Mouse (Mus musculus): ENCODE measurements at regions not wholly inside any gene's neighbourhood (a gene's known extent, or its start where the extent isn't known, plus 50 kb on each side); places are given as distances from the start of the nearest gene placed in this dataset.

- Histone ChIP-seq H3K27me3 (replicated peaks) (peaks cover 26% of the 10 kb centered on the region), H3K9me3 (replicated peaks; ENCODE audit: low read length) (no peaks in the 10 kb centered on the region), H3K4me2 (ENCODE audit: insufficient read depth, low read depth, poor library complexity, severe bottlenecking) (no peak overlapping the region), H3K27ac (ENCODE audit: insufficient read depth, low read depth) (no peak overlapping the region), H3K4me3 (replicated peaks in 1 of 3; ENCODE audit: low read depth in 2 of 3, low read length in 2 of 3, poor library complexity in 1 of 3) (no peak overlapping the region), H3K9ac (ENCODE audit: insufficient read depth, low read depth) (no peak overlapping the region), H3K4me1 (ENCODE audit: control insufficient read depth in 1 of 2, insufficient read depth in 2 of 2) (no peaks in the 10 kb centered on the region), H3K79me2 (replicated peaks; ENCODE audit: control insufficient read depth, extremely low read depth, insufficient read depth, poor library complexity, severe bottlenecking) (no peaks in the 10 kb centered on the region), H3K36me3 (replicated peaks in 1 of 2; ENCODE audit: control insufficient read depth in 1 of 2, insufficient read depth in 1 of 2, low read length in 1 of 2) (no peaks in the 10 kb centered on the region)
- in situ Hi-C loops (cut with MboI; ENCODE audit: low pct_ligation_motif_present, low pct_unique_long_range_greater_than_20kb, low sequenced_read_pairs) (no loop called here), dilution Hi-C loops (cut with MboI; ENCODE audit: extremely low pct_ligation_motif_present, extremely low pct_unique_long_range_greater_than_20kb, low sequenced_read_pairs) (no loop called here)
- DNase-seq (ENCODE audit: extremely low read depth): no peak
- TF ChIP-seq UBTF (IDR thresholded peaks at IDR 0.05; ENCODE audit: low read depth, low read length) (no peak), POLR2AphosphoS2 (IDR thresholded peaks at IDR 0.05; ENCODE audit: low read depth, low read length) (no peak), BHLHE40 (IDR thresholded peaks at IDR 0.05; ENCODE audit: low read depth, low read length) (no peak), GABPA (IDR thresholded peaks at IDR 0.05; ENCODE audit: insufficient replicate concordance, low read depth, low read length) (no peak), CHD2 (IDR thresholded peaks at IDR 0.05; ENCODE audit: low read length) (no peak), KAT2A (IDR thresholded peaks at IDR 0.05; ENCODE audit: insufficient replicate concordance, low read length) (no peak), ZMIZ1 (IDR thresholded peaks at IDR 0.05; ENCODE audit: low read depth, low read length) (no peak)
Measured at GRCm38 (mm10) chr4:40351090-40351489, 71.9 kb upstream of the Ndufb6 start.

- in situ Hi-C loops (cut with MboI; ENCODE audit: low pct_ligation_motif_present, low pct_unique_long_range_greater_than_20kb, low sequenced_read_pairs): no loop called here
Measured at GRCm38 (mm10) chr4:40345847-40346246, 66.6 kb upstream of the Ndufb6 start.

GRCm38 (mm10) chr4:40342181-40342580 lies 63.0 kb upstream of the Ndufb6 start:
- in situ Hi-C loops (cut with MboI; ENCODE audit: low pct_ligation_motif_present, low pct_unique_long_range_greater_than_20kb, low sequenced_read_pairs) (no loop called here), dilution Hi-C loops (cut with MboI; ENCODE audit: extremely low pct_ligation_motif_present, extremely low pct_unique_long_range_greater_than_20kb, low sequenced_read_pairs) (no loop called here)
- H3K9me3 ChIP-seq (replicated peaks; ENCODE audit: low read length): peaks cover 4% of the 10 kb centered on the region
- peaks cover 2% of the 10 kb centered on the region for H3K27me3 ChIP-seq (replicated peaks)
- H3K9ac ChIP-seq (ENCODE audit: insufficient read depth, low read depth): no peak overlapping the region
- no peak for TF ChIP-seq USF2 (conservative IDR thresholded peaks at IDR 0.05; ENCODE audit: low read depth, low read length)
- no peak for TF ChIP-seq CTCF (conservative IDR thresholded peaks at IDR 0.05 in 1 of 2, IDR thresholded peaks at IDR 0.05 in 1 of 2; ENCODE audit: low read depth in 2 of 2, low read length in 2 of 2)
- no peak for TF ChIP-seq BHLHE40 (IDR thresholded peaks at IDR 0.05; ENCODE audit: low read depth, low read length)
- no peak for TF ChIP-seq RCOR1 (conservative IDR thresholded peaks at IDR 0.05; ENCODE audit: low read depth, low read length)
- no peak for TF ChIP-seq POLR2A (IDR thresholded peaks at IDR 0.05; ENCODE audit: low read depth, low read length)
- TF ChIP-seq RAD21 (IDR thresholded peaks at IDR 0.05; ENCODE audit: low read depth, low read length): no peak
- TF ChIP-seq SIN3A (IDR thresholded peaks at IDR 0.05; ENCODE audit: low read length): no peak
- TF ChIP-seq UBTF (IDR thresholded peaks at IDR 0.05; ENCODE audit: low read depth, low read length): no peak
- no peak for TF ChIP-seq ZNF384 (IDR thresholded peaks at IDR 0.05; ENCODE audit: low read depth, low read length)
- TF ChIP-seq E2F4 (IDR thresholded peaks at IDR 0.05; ENCODE audit: insufficient replicate concordance, low read depth, low read length): no peak
- TF ChIP-seq MXI1 (IDR thresholded peaks at IDR 0.05; ENCODE audit: low read depth, low read length): no peak
- no peak for TF ChIP-seq TCF12 (IDR thresholded peaks at IDR 0.05; ENCODE audit: low read depth, low read length)
- no peak for TF ChIP-seq NRF1 (IDR thresholded peaks at IDR 0.05; ENCODE audit: low read depth, low read length)
- no peak for TF ChIP-seq JUND (conservative IDR thresholded peaks at IDR 0.05; ENCODE audit: low read depth, low read length)
- TF ChIP-seq ZKSCAN1 (IDR thresholded peaks at IDR 0.05; ENCODE audit: borderline replicate concordance, low read depth, low read length): no peak
- no peaks in the 10 kb centered on the region for H3K4me1 ChIP-seq (ENCODE audit: control insufficient read depth in 1 of 2, insufficient read depth in 2 of 2)
- H3K4me2 ChIP-seq (ENCODE audit: insufficient read depth, low read depth, poor library complexity, severe bottlenecking): no peak overlapping the region
- no peak for DNase-seq (ENCODE audit: extremely low read depth)
- H3K4me3 ChIP-seq (replicated peaks in 1 of 3; ENCODE audit: low read depth in 2 of 3, low read length in 2 of 3, poor library complexity in 1 of 3): no peak overlapping the region
- no peak overlapping the region for H3K27ac ChIP-seq (ENCODE audit: insufficient read depth, low read depth)
- H3K36me3 ChIP-seq (replicated peaks in 1 of 2; ENCODE audit: control insufficient read depth in 1 of 2, insufficient read depth in 1 of 2, low read length in 1 of 2): no peaks in the 10 kb centered on the region
- H3K79me2 ChIP-seq (replicated peaks; ENCODE audit: control insufficient read depth, extremely low read depth, insufficient read depth, poor library complexity, severe bottlenecking): no peaks in the 10 kb centered on the region

More at GRCm38 (mm10) chr4:40345847-40346246, 66.6 kb upstream of the Ndufb6 start:
- H3K9ac ChIP-seq (ENCODE audit: insufficient read depth, low read depth): no peak overlapping the region
- H3K27ac ChIP-seq (ENCODE audit: insufficient read depth, low read depth): no peak overlapping the region
- dilution Hi-C loops (cut with MboI; ENCODE audit: extremely low pct_ligation_motif_present, extremely low pct_unique_long_range_greater_than_20kb, low sequenced_read_pairs): no loop called here
- peaks cover 17% of the 10 kb centered on the region for H3K27me3 ChIP-seq (replicated peaks)
- no peak for DNase-seq (ENCODE audit: extremely low read depth)
- no peak overlapping the region for H3K4me2 ChIP-seq (ENCODE audit: insufficient read depth, low read depth, poor library complexity, severe bottlenecking)
- H3K36me3 ChIP-seq (replicated peaks in 1 of 2; ENCODE audit: control insufficient read depth in 1 of 2, insufficient read depth in 1 of 2, low read length in 1 of 2): no peaks in the 10 kb centered on the region
- TF ChIP-seq MXI1 (IDR thresholded peaks at IDR 0.05; ENCODE audit: low read depth, low read length) (no peak), SMC3 (IDR thresholded peaks at IDR 0.05; ENCODE audit: low read depth, low read length) (no peak), GABPA (IDR thresholded peaks at IDR 0.05; ENCODE audit: insufficient replicate concordance, low read depth, low read length) (no peak), EP300 (IDR thresholded peaks at IDR 0.05; ENCODE audit: low read length) (no peak), JUND (conservative IDR thresholded peaks at IDR 0.05; ENCODE audit: low read depth, low read length) (no peak), KAT2A (IDR thresholded peaks at IDR 0.05; ENCODE audit: insufficient replicate concordance, low read length) (no peak), TBP (conservative IDR thresholded peaks at IDR 0.05; ENCODE audit: low read depth, low read length) (no peak), NRF1 (IDR thresholded peaks at IDR 0.05; ENCODE audit: low read depth, low read length) (no peak), ZC3H11A (IDR thresholded peaks at IDR 0.05; ENCODE audit: low read depth, low read length) (no peak), RAD21 (IDR thresholded peaks at IDR 0.05; ENCODE audit: low read depth, low read length) (no peak), MYC (IDR thresholded peaks at IDR 0.05; ENCODE audit: low read depth, low read length) (no peak), MEF2A (IDR thresholded peaks at IDR 0.05; ENCODE audit: borderline replicate concordance, low read depth, low read length) (no peak), JUN (IDR thresholded peaks at IDR 0.05; ENCODE audit: insufficient read depth, low read depth, low read length) (no peak), USF2 (conservative IDR thresholded peaks at IDR 0.05; ENCODE audit: low read depth, low read length) (no peak), ELF1 (IDR thresholded peaks at IDR 0.05; ENCODE audit: low read depth, low read length) (no peak), POLR2A (IDR thresholded peaks at IDR 0.05; ENCODE audit: low read depth, low read length) (no peak), USF1 (IDR thresholded peaks at IDR 0.05; ENCODE audit: low read depth, low read length) (no peak), UBTF (IDR thresholded peaks at IDR 0.05; ENCODE audit: low read depth, low read length) (no peak)
- H3K4me1 ChIP-seq (ENCODE audit: control insufficient read depth in 1 of 2, insufficient read depth in 2 of 2): no peaks in the 10 kb centered on the region
- H3K9me3 ChIP-seq (replicated peaks; ENCODE audit: low read length): no peaks in the 10 kb centered on the region
- no peak overlapping the region for H3K4me3 ChIP-seq (replicated peaks in 1 of 3; ENCODE audit: low read depth in 2 of 3, low read length in 2 of 3, poor library complexity in 1 of 3)
- no peaks in the 10 kb centered on the region for H3K79me2 ChIP-seq (replicated peaks; ENCODE audit: control insufficient read depth, extremely low read depth, insufficient read depth, poor library complexity, severe bottlenecking)
